32 mouse cellular contexts compared by ENCODE assay signal in genomic region chrX:9302791-9303190, GRCm38 (mm10). TPM values are rescaled to one million over a fixed set of nuclear protein-coding genes. Genes with fewer than 3 reads are reported as not detected.
"Had no signal": no experiment of that assay in that cellular context is flagged by ENCODE, and none has a peak within 500 bp of the region (broad histone marks: within the 10 kb centered on the region; RNA-seq: fewer than 3 reads in every experiment).

No protein-coding gene starts in this region.

- H3K27ac ChIP-seq: kidney, postnatal 0 days; layer of hippocampus, adult 2 months; lung, embryonic 15.5 days; midbrain, embryonic 10.5 days; midbrain, embryonic 13.5 days; neural tube, embryonic 13.5 days; stomach, embryonic 15.5 days had no signal

- H3K4me2 ChIP-seq: lung, embryonic 15.5 days; midbrain, embryonic 13.5 days; neural tube, embryonic 13.5 days; stomach, embryonic 15.5 days had no signal

- H3K9ac ChIP-seq: lung, embryonic 15.5 days; midbrain, embryonic 13.5 days; neural tube, embryonic 13.5 days; stomach, embryonic 15.5 days had no signal

- H3K4me3 ChIP-seq: layer of hippocampus, adult 2 months; lung, embryonic 15.5 days; megakaryocyte, embryonic 14.5 days; midbrain, embryonic 10.5 days; midbrain, embryonic 13.5 days; myocyte; neural tube, embryonic 13.5 days; stomach, embryonic 15.5 days had no signal

- H3K27me3 ChIP-seq: lung, embryonic 15.5 days; megakaryocyte, embryonic 14.5 days; midbrain, embryonic 13.5 days; neural tube, embryonic 13.5 days; stomach, embryonic 15.5 days had no signal

- H3K9me3 ChIP-seq: lung, embryonic 15.5 days; megakaryocyte, embryonic 14.5 days; midbrain, embryonic 10.5 days; midbrain, embryonic 13.5 days; neural tube, embryonic 13.5 days; stomach, embryonic 15.5 days had no signal

- DNase-seq: kidney, adult 18-20 months; kidney, adult 9 months; kidney, postnatal 25 days; layer of hippocampus, adult 9-11 months; lung, adult 18-20 months; lung, postnatal 10 days; lung, postnatal 36 days; retina, postnatal 1 day; right cerebral cortex, postnatal 25 days; spleen, adult 18-20 months; thymus, postnatal 36 days had no signal

- H3K4me1 ChIP-seq: lung, embryonic 15.5 days; midbrain, embryonic 10.5 days; midbrain, embryonic 13.5 days; neural tube, embryonic 13.5 days; stomach, embryonic 15.5 days had no signal

- ATAC-seq: intestine, embryonic 16.5 days; midbrain, embryonic 13.5 days; midbrain, embryonic 16.5 days had no signal

- H3K36me3 ChIP-seq: lung, embryonic 15.5 days; midbrain, embryonic 10.5 days; midbrain, embryonic 13.5 days; neural tube, embryonic 13.5 days; stomach, embryonic 15.5 days had no signal

RNA-seq across cellular contexts. Expression of gene H2al1m, which starts 19.2 kb away (rescaled TPM):
- total RNA-seq: layer of hippocampus, adult 2 months; left cerebral cortex, adult 18-20 months; left cerebral cortex, postnatal 36 days; monocyte, adult 5-6 weeks; neutrophil, adult 5-6 weeks had no signal
- polyA plus RNA-seq: intestine, embryonic 16.5 days; kidney, postnatal 0 days; limb, embryonic 11.5 days; limb, embryonic 14.5 days; lung, embryonic 15.5 days; midbrain, embryonic 10.5 days; midbrain, embryonic 13.5 days; midbrain, embryonic 16.5 days; myocyte; neural tube, embryonic 13.5 days; thymus, postnatal 0 days had no signal

RNA-seq across cellular contexts. Expression of gene Gm14862, which starts 46.1 kb away (rescaled TPM):
- total RNA-seq: layer of hippocampus, adult 2 months; layer of hippocampus, postnatal 25 days; left cerebral cortex, adult 18-20 months; left cerebral cortex, postnatal 36 days; monocyte, adult 5-6 weeks; neutrophil, adult 5-6 weeks had no signal
- polyA plus RNA-seq: intestine, embryonic 16.5 days; kidney, postnatal 0 days; large intestine, adult 2 months; limb, embryonic 14.5 days; lung, embryonic 15.5 days; midbrain, embryonic 13.5 days; myocyte; neural tube, embryonic 13.5 days; thymus, postnatal 0 days; urinary bladder, adult 2 months had no signal

RNA-seq across cellular contexts. Expression of gene H2al1k, which starts 47.6 kb away (rescaled TPM):
- total RNA-seq: layer of hippocampus, adult 2 months; layer of hippocampus, postnatal 25 days; left cerebral cortex, adult 18-20 months; left cerebral cortex, postnatal 36 days; monocyte, adult 5-6 weeks; neutrophil, adult 5-6 weeks had no signal
- polyA plus RNA-seq: intestine, embryonic 16.5 days; kidney, postnatal 0 days; limb, embryonic 11.5 days; limb, embryonic 14.5 days; lung, embryonic 15.5 days; midbrain, embryonic 10.5 days; midbrain, embryonic 13.5 days; midbrain, embryonic 16.5 days; myocyte; neural tube, embryonic 13.5 days; stomach, embryonic 15.5 days; thymus, postnatal 0 days; urinary bladder, adult 2 months had no signal
